Mouse (Mus musculus) lung, postnatal 4 days (tissue): Measurements from ENCODE around the gene Elk4.
A peak's percentile ranks its signal among the peaks of the same experiment; 100 is the strongest.

ENCODE experiments used
- DNase-seq, 2 experiments: peaks; one replicate each; pipeline ENCODE4 v3.0.0; 2021

Gene Elk4

GRCm38 (mm10) chr1:132019876-132020275 lies 12.5 kb downstream of the Elk4 start:
- no peak for DNase-seq

GRCm38 (mm10) chr1:132022107-132022506 lies 14.7 kb downstream of the Elk4 start:
- DNase-seq: no peak

GRCm38 (mm10) chr1:132026925-132027646 lies 19.7 kb downstream of the Elk4 start:
- DNase-seq: no peak

GRCm38 (mm10) chr1:132027978-132028377 lies 20.6 kb downstream of the Elk4 start:
- no peak for DNase-seq

- DNase-seq: no peak
These were observed 21.0 kb downstream of the Elk4 start for GRCm38 (mm10) chr1:132028413-132028812.

- no peak for DNase-seq
These were observed 23.2 kb downstream of the Elk4 start for GRCm38 (mm10) chr1:132030574-132030973.

GRCm38 (mm10) chr1:132032172-132032571 lies 24.8 kb downstream of the Elk4 start:
- DNase-seq: no peak

- DNase-seq: no peak
These were observed 30.3 kb downstream of the Elk4 start for GRCm38 (mm10) chr1:132037746-132038145.

GRCm38 (mm10) chr1:132038753-132039152 lies 31.3 kb downstream of the Elk4 start:
- DNase-seq: peak; percentile 20 to 46

- DNase-seq: peak; percentile 49 to 58
These were observed 32.8 kb downstream of the Elk4 start for GRCm38 (mm10) chr1:132040201-132040621.

GRCm38 (mm10) chr1:132043759-132044158 lies 36.4 kb downstream of the Elk4 start:
- no peak for DNase-seq

- DNase-seq: peak; percentile 68 to 80
These were observed 38.8 kb downstream of the Elk4 start for GRCm38 (mm10) chr1:132046143-132046735.

- no peak for DNase-seq
These were observed 44.3 kb downstream of the Elk4 start for GRCm38 (mm10) chr1:132051746-132052145.

- no peak for DNase-seq
These were observed 47.0 kb downstream of the Elk4 start for GRCm38 (mm10) chr1:132054387-132054786.

GRCm38 (mm10) chr1:132055054-132055664 lies 47.8 kb downstream of the Elk4 start:
- DNase-seq: peak; percentile 45 to 69

GRCm38 (mm10) chr1:132058558-132058957 lies 51.2 kb downstream of the Elk4 start:
- DNase-seq: no peak

GRCm38 (mm10) chr1:132060036-132060769 lies 52.8 kb downstream of the Elk4 start:
- DNase-seq: no peak

- DNase-seq: no peak
These were observed 54.5 kb downstream of the Elk4 start for GRCm38 (mm10) chr1:132061750-132062541.

- no peak for DNase-seq
These were observed 55.7 kb downstream of the Elk4 start for GRCm38 (mm10) chr1:132063096-132063495.

GRCm38 (mm10) chr1:132065001-132065400 lies 57.6 kb downstream of the Elk4 start:
- DNase-seq: no peak

GRCm38 (mm10) chr1:132065475-132066172 lies 58.2 kb downstream of the Elk4 start:
- no peak for DNase-seq
